Mouse (Mus musculus) midbrain, embryonic 13.5 days (tissue): ENCODE measurements around the gene E2f2. TPM values are rescaled to one million over a fixed set of nuclear protein-coding genes. Genes with fewer than 3 reads are reported as not detected.

Experiments used
- ATAC-seq: fragments of 200-750 bp; cut with Nextera tagmentation; 2 replicates; pipeline ENCODE4 v1.8.0; 2017; ENCODE audit warnings: mild to moderate bottlenecking, moderate TSS enrichment, moderate library complexity
- H3K27ac ChIP-seq: fragments of 300-500 bp; sonication (generic); 2 replicates; pipeline ENCODE4 v1.5.1; 2015; ENCODE audit warnings: inconsistent platforms, mild to moderate bottlenecking, moderate library complexity
- H3K27me3 ChIP-seq: fragments of 300-500 bp; sonication (generic); 2 replicates; pipeline ENCODE4 v1.6.1; 2015; ENCODE audit warnings: mild to moderate bottlenecking, inconsistent platforms
- H3K36me3 ChIP-seq: fragments of 300-500 bp; sonication (generic); 2 replicates; pipeline ENCODE4 v1.6.1; 2015; ENCODE audit warnings: mild to moderate bottlenecking, inconsistent platforms
- H3K4me1 ChIP-seq: fragments of 300-500 bp; sonication (generic); replicated peaks from 2 replicates; pipeline ENCODE4 v1.6.1; 2015; ENCODE audit warnings: inconsistent platforms
- H3K4me2 ChIP-seq: fragments of 300-500 bp; sonication (generic); replicated peaks from 2 replicates; pipeline ENCODE4 v1.6.1; 2015; ENCODE audit warnings: moderate library complexity, mild to moderate bottlenecking, inconsistent platforms
- H3K4me3 ChIP-seq: fragments of 300-500 bp; sonication (generic); replicated peaks from 2 replicates; pipeline ENCODE4 v1.5.1; 2015; ENCODE audit warnings: mild to moderate bottlenecking, inconsistent platforms
- H3K9ac ChIP-seq: fragments of 300-500 bp; sonication (generic); replicated peaks from 2 replicates; pipeline ENCODE4 v1.6.1; 2015; ENCODE audit warnings: mild to moderate bottlenecking, inconsistent platforms
- H3K9me3 ChIP-seq: fragments of 300-500 bp; sonication (generic); 2 replicates; pipeline ENCODE4 v1.6.1; 2016; ENCODE audit warnings: mild to moderate bottlenecking, inconsistent platforms
- WGBS: fragments of 180-500 bp; shearing (Covaris S2); methylation state at CpG from one replicate; pipeline ENCODE4 v1.1.7; 2015; 5-methylcytosine and 5-hydroxymethylcytosine counted together
- polyA plus RNA-seq: library from polyadenylated mRNA; unstranded; fragments of >200 nt; fragmentation: Nextera tagmentation; extraction: Ambion mirVana; gene quantifications from 2 replicates; pipeline ENCODE4 v1.2.1, GENCODE M21; 2015

The E2f2 gene
- polyA plus RNA-seq, 1 experiment from 2014 or later = 3.8 TPM

GRCm38 (mm10) chr4:136196201-136196600 is 24.0 kb downstream of the E2f2 start:
- no peaks in the 10 kb centered on the region for H3K27me3 ChIP-seq
- ATAC-seq = no peak
- peaks cover 7% of the 10 kb centered on the region; the same call in 1 of the 2 replicates for H3K36me3 ChIP-seq
- H3K9me3 ChIP-seq = no peaks in the 10 kb centered on the region
- H3K27ac ChIP-seq = no peak overlapping the region
- no peak overlapping the region for H3K9ac ChIP-seq
- H3K4me3 ChIP-seq = no peak overlapping the region
- H3K4me1 ChIP-seq = no peaks in the 10 kb centered on the region
- 79% methylated on average over 10 of the region's 10 CpGs for WGBS
- H3K4me2 ChIP-seq = no peak overlapping the region

GRCm38 (mm10) chr4:136198846-136199245 is 26.7 kb downstream of the E2f2 start:
- 66% methylated on average over 7 of the region's 7 CpGs for WGBS
- ATAC-seq = no peak
- no peaks in the 10 kb centered on the region for H3K9me3 ChIP-seq
- H3K4me3 ChIP-seq = no peak overlapping the region
- H3K9ac ChIP-seq = no peak overlapping the region
- H3K36me3 ChIP-seq = no peaks in the 10 kb centered on the region
- H3K27me3 ChIP-seq = no peaks in the 10 kb centered on the region
- no peaks in the 10 kb centered on the region for H3K4me1 ChIP-seq
- H3K4me2 ChIP-seq = no peak overlapping the region
- H3K27ac ChIP-seq = no peak overlapping the region

- Histone ChIP-seq H3K4me2 (no peak overlapping the region), H3K27ac (no peak overlapping the region), H3K27me3 (no peaks in the 10 kb centered on the region), H3K4me3 (no peak overlapping the region), H3K4me1 (no peaks in the 10 kb centered on the region), H3K36me3 (no peaks in the 10 kb centered on the region), H3K9ac (no peak overlapping the region), H3K9me3 (no peaks in the 10 kb centered on the region)
- 38% methylated on average over 9 of the region's 9 CpGs for WGBS
- ATAC-seq = no peak
Measured at GRCm38 (mm10) chr4:136199562-136200292, 27.5 kb downstream of the E2f2 start.

GRCm38 (mm10) chr4:136202509-136202908 is 30.3 kb downstream of the E2f2 start:
- Histone ChIP-seq H3K4me1 (peaks cover 12% of the 10 kb centered on the region), H3K9ac (no peak overlapping the region), H3K36me3 (no peaks in the 10 kb centered on the region), H3K4me2 (no peak overlapping the region), H3K27ac (no peak overlapping the region), H3K9me3 (no peaks in the 10 kb centered on the region), H3K4me3 (no peak overlapping the region), H3K27me3 (no peaks in the 10 kb centered on the region)
- WGBS = 7% methylated on average over 9 of the region's 9 CpGs
- ATAC-seq = no peak

GRCm38 (mm10) chr4:136204775-136205174 is 32.6 kb downstream of the E2f2 start:
- 78% methylated on average over 2 of the region's 2 CpGs for WGBS
- no peak for ATAC-seq
- no peaks in the 10 kb centered on the region for H3K9me3 ChIP-seq
- H3K9ac ChIP-seq = no peak overlapping the region
- H3K4me1 ChIP-seq = peaks cover 13% of the 10 kb centered on the region
- H3K36me3 ChIP-seq = no peaks in the 10 kb centered on the region
- no peak overlapping the region for H3K4me2 ChIP-seq
- H3K27ac ChIP-seq = no peak overlapping the region
- H3K4me3 ChIP-seq = no peak overlapping the region
- H3K27me3 ChIP-seq = peaks cover 8% of the 10 kb centered on the region; the same call in 1 of the 2 replicates

GRCm38 (mm10) chr4:136206033-136206893 is 34.1 kb downstream of the E2f2 start, which contains the start of gene Asap3:
Gene Asap3 (plus strand): TSS chr4:136206365.
- peaks cover 13% of the 10 kb centered on the region for H3K4me1 ChIP-seq
- ATAC-seq = peak; percentile 94
- WGBS = under 1% methylated on average over 53 of the region's 54 CpGs
- peak within 1 kb of the TSS; percentile 84 for H3K9ac ChIP-seq
- peak within 1 kb of the TSS; percentile 54; the same call in 1 of the 2 replicates for H3K27ac ChIP-seq
- peak within 1 kb of the TSS; percentile 59 for H3K4me3 ChIP-seq
- H3K4me2 ChIP-seq = peak within 1 kb of the TSS; percentile 98
- H3K27me3 ChIP-seq = peaks cover 8% of the 10 kb centered on the region; the same call in 1 of the 2 replicates
- no peaks in the 10 kb centered on the region for H3K36me3 ChIP-seq
- no peaks in the 10 kb centered on the region for H3K9me3 ChIP-seq

GRCm38 (mm10) chr4:136206943-136207342 is 34.7 kb downstream of the E2f2 start:
- ATAC-seq = no peak
- Histone ChIP-seq H3K27me3 (peaks cover 8% of the 10 kb centered on the region; the same call in 1 of the 2 replicates), H3K9ac (peak overlapping the region; percentile 84), H3K9me3 (no peaks in the 10 kb centered on the region), H3K4me3 (peak overlapping the region; percentile 59), H3K4me1 (peaks cover 13% of the 10 kb centered on the region), H3K27ac (no peak overlapping the region), H3K36me3 (no peaks in the 10 kb centered on the region), H3K4me2 (peak overlapping the region; percentile 98)
- 6% methylated on average over 6 of the region's 6 CpGs for WGBS

GRCm38 (mm10) chr4:136210931-136211330 is 38.7 kb downstream of the E2f2 start:
- no peak overlapping the region for H3K4me2 ChIP-seq
- peaks cover 13% of the 10 kb centered on the region for H3K4me1 ChIP-seq
- 93% methylated on average over 9 of the region's 9 CpGs for WGBS
- no peak overlapping the region for H3K9ac ChIP-seq
- H3K36me3 ChIP-seq = no peaks in the 10 kb centered on the region
- ATAC-seq = no peak
- H3K27me3 ChIP-seq = peaks cover 8% of the 10 kb centered on the region; the same call in 1 of the 2 replicates
- H3K9me3 ChIP-seq = no peaks in the 10 kb centered on the region
- no peak overlapping the region for H3K4me3 ChIP-seq
- H3K27ac ChIP-seq = no peak overlapping the region

- Histone ChIP-seq H3K27me3 (peaks cover 3% of the 10 kb centered on the region; the same call in 1 of the 2 replicates), H3K4me3 (no peak overlapping the region), H3K9me3 (no peaks in the 10 kb centered on the region), H3K9ac (no peak overlapping the region), H3K4me1 (peaks cover 7% of the 10 kb centered on the region), H3K27ac (no peak overlapping the region), H3K4me2 (no peak overlapping the region), H3K36me3 (no peaks in the 10 kb centered on the region)
- no peak for ATAC-seq
- WGBS = 83% methylated on average over 7 of the region's 7 CpGs
Measured at GRCm38 (mm10) chr4:136213629-136214028, 41.4 kb downstream of the E2f2 start.

GRCm38 (mm10) chr4:136214828-136215227 is 42.6 kb downstream of the E2f2 start:
- Histone ChIP-seq H3K27me3 (peaks cover 7% of the 10 kb centered on the region), H3K4me2 (no peak overlapping the region)

GRCm38 (mm10) chr4:136215576-136215975 is 43.4 kb downstream of the E2f2 start:
- 89% methylated on average over 8 of the region's 8 CpGs for WGBS
- no peak overlapping the region for H3K4me2 ChIP-seq
- H3K4me3 ChIP-seq = no peak overlapping the region
- no peaks in the 10 kb centered on the region for H3K9me3 ChIP-seq
- peaks cover 22% of the 10 kb centered on the region for H3K4me1 ChIP-seq
- no peaks in the 10 kb centered on the region for H3K36me3 ChIP-seq
- ATAC-seq = no peak
- peaks cover 13% of the 10 kb centered on the region for H3K27me3 ChIP-seq
- H3K9ac ChIP-seq = no peak overlapping the region
- no peak overlapping the region for H3K27ac ChIP-seq

More at GRCm38 (mm10) chr4:136214828-136215227, 42.6 kb downstream of the E2f2 start:
- WGBS = 86% methylated on average over 8 of the region's 8 CpGs
- Histone ChIP-seq H3K4me1 (peaks cover 15% of the 10 kb centered on the region), H3K9me3 (no peaks in the 10 kb centered on the region), H3K9ac (no peak overlapping the region), H3K36me3 (no peaks in the 10 kb centered on the region), H3K27ac (no peak overlapping the region), H3K4me3 (no peak overlapping the region)
- no peak for ATAC-seq

GRCm38 (mm10) chr4:136217063-136217462 is 44.9 kb downstream of the E2f2 start:
- Histone ChIP-seq H3K4me2 (no peak overlapping the region), H3K27ac (no peak overlapping the region), H3K27me3 (peaks cover 17% of the 10 kb centered on the region), H3K4me3 (no peak overlapping the region), H3K9me3 (no peaks in the 10 kb centered on the region), H3K9ac (no peak overlapping the region), H3K36me3 (no peaks in the 10 kb centered on the region), H3K4me1 (peaks cover 22% of the 10 kb centered on the region)
- ATAC-seq = no peak
- 75% methylated on average over 10 of the region's 10 CpGs for WGBS
